Mouse (Mus musculus): Measurements from ENCODE around the gene Plpp1.

Gene Plpp1

GRCm38 (mm10) chr13:112800597-112801380 lies at the start of gene Plpp1:
TSS of gene Plpp1 (plus strand) at chr13:112800792.
- peak; percentile 83 to 94 for DNase-seq (ENCODE audit: low spot score in 2 of 2)

- DNase-seq (ENCODE audit: low spot score in 2 of 2), result peak in 1 of 2 experiments; percentile 23
Observed at GRCm38 (mm10) chr13:112751454-112752308, 48.9 kb upstream of the Plpp1 start.

GRCm38 (mm10) chr13:112752309-112752975 lies 48.1 kb upstream of the Plpp1 start:
- DNase-seq (ENCODE audit: low spot score in 2 of 2), result no peak

GRCm38 (mm10) chr13:112753522-112753921 lies 47.1 kb upstream of the Plpp1 start:
- no peak for DNase-seq (ENCODE audit: low spot score in 2 of 2)

- no peak for DNase-seq (ENCODE audit: low spot score in 2 of 2)
Observed at GRCm38 (mm10) chr13:112754871-112755270, 45.7 kb upstream of the Plpp1 start.

- DNase-seq (ENCODE audit: low spot score in 2 of 2), result no peak
Observed at GRCm38 (mm10) chr13:112755507-112756010, 45.0 kb upstream of the Plpp1 start.

- no peak for DNase-seq (ENCODE audit: low spot score in 2 of 2)
Observed at GRCm38 (mm10) chr13:112757395-112757794, 43.2 kb upstream of the Plpp1 start.

- no peak for DNase-seq (ENCODE audit: low spot score in 2 of 2)
Observed at GRCm38 (mm10) chr13:112758546-112759090, 42.0 kb upstream of the Plpp1 start.

GRCm38 (mm10) chr13:112759364-112759763 lies 41.2 kb upstream of the Plpp1 start:
- no peak for DNase-seq (ENCODE audit: low spot score in 2 of 2)

GRCm38 (mm10) chr13:112759777-112760537 lies 40.6 kb upstream of the Plpp1 start:
- no peak for DNase-seq (ENCODE audit: low spot score in 2 of 2)

- DNase-seq (ENCODE audit: low spot score in 2 of 2), result no peak
Observed at GRCm38 (mm10) chr13:112760538-112760881, 40.1 kb upstream of the Plpp1 start.

GRCm38 (mm10) chr13:112761787-112762186 lies 38.8 kb upstream of the Plpp1 start:
- DNase-seq (ENCODE audit: low spot score in 2 of 2), result no peak

GRCm38 (mm10) chr13:112762548-112762947 lies 38.0 kb upstream of the Plpp1 start:
- no peak for DNase-seq (ENCODE audit: low spot score in 2 of 2)

- no peak for DNase-seq (ENCODE audit: low spot score in 2 of 2)
Observed at GRCm38 (mm10) chr13:112763531-112764091, 37.0 kb upstream of the Plpp1 start.

- no peak for DNase-seq (ENCODE audit: low spot score in 2 of 2)
Observed at GRCm38 (mm10) chr13:112764556-112764955, 36.0 kb upstream of the Plpp1 start.

- DNase-seq (ENCODE audit: low spot score in 2 of 2), result no peak
Observed at GRCm38 (mm10) chr13:112765654-112766053, 34.9 kb upstream of the Plpp1 start.

- no peak for DNase-seq (ENCODE audit: low spot score in 2 of 2)
Observed at GRCm38 (mm10) chr13:112770528-112771328, 29.9 kb upstream of the Plpp1 start.

GRCm38 (mm10) chr13:112771447-112772208 lies 29.0 kb upstream of the Plpp1 start:
- no peak for DNase-seq (ENCODE audit: low spot score in 2 of 2)

GRCm38 (mm10) chr13:112772252-112772651 lies 28.3 kb upstream of the Plpp1 start:
- no peak for DNase-seq (ENCODE audit: low spot score in 2 of 2)
